Mouse (Mus musculus) right cerebral cortex, adult 2 months (tissue): ENCODE data around the gene Svip.

ENCODE experiments used
- DNase-seq, 2 experiments: peaks; one replicate each; pipeline ENCODE4 v3.0.0; 2021 to 2022; ENCODE audit warnings: low spot score in 2 of 2

The Svip gene

DNA sequence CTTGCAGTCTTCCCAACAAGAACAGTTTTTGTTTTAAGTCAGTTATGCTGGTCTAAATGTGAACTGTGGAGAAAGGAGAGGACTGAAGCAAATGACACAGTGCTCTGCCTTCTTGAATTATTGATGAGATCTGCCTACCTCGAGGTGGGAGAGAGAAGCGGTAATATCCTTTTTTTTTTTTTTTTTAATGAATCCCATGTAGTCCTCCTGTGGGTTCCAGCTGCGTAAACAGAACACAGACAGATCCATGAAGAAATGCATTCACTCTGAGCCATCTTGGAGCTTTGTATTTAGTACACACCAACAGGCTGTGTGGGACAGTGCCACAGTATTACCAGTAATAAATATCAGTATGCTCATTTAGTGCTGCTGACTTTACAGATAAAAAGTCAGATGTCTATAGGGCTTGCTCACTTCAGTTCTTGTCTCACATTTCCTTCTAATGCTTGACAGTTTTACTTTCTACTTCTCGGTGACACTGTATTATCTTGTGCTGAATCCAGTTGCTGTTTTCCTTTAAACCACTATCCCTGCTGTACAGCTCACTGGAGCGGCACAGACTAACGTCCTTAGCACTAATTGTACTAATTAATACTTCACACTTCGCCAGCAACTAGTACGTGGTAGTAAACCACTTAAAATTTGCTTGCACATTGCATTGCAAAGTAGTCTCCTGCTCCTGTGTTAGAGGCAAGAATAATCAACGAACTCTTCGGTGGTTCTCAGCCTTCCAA, 43.4 kb downstream of the Svip start:
- no peak for DNase-seq

DNA sequence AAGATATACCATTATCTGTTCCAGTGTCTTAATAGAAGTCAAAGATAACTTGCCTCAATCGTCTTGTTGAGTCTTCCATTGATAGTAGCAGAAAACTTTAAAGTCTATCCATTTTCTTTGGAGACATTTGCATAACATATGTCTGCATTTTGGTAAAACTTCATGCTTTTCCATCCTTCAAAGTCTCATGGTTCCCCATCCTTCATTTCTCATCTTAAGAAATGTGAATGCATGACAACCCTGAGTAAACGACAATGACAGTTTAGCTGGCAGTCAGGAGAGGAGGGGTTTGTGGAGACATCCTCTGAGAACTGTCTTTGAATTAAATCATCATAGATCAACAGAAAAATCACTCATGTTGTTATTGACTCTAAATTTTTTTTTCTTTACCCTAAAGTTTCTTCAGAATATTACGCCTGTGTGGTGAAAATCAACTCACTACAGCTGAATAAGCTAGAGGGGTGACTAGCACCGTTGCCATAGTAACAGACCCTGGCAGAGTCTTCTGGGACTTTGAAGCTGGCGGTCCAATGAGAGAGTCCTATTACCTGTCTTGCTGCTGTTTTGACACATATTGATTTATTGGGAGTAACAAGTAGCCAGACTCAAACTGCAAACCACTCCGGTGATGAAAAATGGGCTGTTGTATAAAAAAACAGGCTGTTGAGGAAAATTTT, 45.0 kb downstream of the Svip start:
- no peak for DNase-seq

- DNase-seq = no peak
Measured at GRCm38 (mm10) chr7:51957766-51958165, 48.1 kb downstream of the Svip start.

DNA sequence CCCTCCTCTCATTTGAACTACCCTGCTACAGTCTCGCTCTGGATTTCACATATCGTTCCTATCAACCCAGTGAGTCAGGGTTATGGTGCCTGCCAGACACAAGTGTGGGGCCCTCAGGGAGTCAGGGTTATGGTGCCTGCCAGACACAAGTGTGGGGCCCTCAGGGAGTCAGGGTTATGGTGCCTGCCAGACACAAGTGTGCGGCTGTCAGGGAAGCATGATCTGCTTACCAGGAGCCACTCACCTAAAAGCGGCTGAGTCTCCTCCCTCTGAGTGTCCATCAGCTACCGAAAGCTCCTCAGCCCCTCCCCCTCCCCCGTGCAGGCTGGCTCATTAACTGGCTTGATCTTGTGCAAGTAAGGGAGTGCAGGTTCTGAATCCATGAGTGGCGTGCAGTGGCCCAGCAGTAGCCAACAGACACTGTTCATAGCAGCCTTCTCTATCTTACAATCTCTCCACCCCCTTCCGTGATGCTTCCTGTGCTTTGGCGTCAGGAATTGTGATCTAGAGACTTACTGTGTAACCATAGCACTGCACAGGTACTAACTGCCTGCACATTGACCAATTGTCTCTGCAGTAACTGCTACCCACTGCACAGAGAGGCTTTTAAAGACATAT, 50.3 kb downstream of the Svip start:
- no peak for DNase-seq
